Mouse (Mus musculus): ENCODE measurements around the gene Rhbdl1.
"Not testable (repeated sequence)": the region's sequence is repeated elsewhere in the genome, so short reads cannot be mapped to it uniquely, and the experiment has no call there.

Rhbdl1 gene

DNA sequence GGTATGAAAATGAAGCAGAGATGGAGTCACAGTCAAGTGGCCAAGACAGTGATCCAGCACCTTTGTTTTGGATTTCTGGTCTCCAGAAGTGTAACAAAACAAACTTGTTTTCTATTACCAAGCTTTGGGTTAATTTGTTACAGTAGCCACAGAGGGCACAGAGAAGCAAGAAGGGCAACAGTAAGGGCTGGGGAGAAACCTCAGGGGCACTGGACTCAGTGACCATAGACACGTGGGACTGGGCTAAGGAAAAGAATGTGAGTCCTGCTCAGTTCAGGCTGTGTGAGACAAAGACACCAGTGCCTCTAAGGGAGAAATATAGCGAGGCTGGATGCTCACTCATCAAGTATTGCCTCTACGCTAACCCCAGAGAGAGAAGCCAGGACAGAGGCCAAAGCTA lies 35.6 kb upstream of the Rhbdl1 start:
- DNase-seq (ENCODE audit: low read depth, low spot score): no peak

DNA sequence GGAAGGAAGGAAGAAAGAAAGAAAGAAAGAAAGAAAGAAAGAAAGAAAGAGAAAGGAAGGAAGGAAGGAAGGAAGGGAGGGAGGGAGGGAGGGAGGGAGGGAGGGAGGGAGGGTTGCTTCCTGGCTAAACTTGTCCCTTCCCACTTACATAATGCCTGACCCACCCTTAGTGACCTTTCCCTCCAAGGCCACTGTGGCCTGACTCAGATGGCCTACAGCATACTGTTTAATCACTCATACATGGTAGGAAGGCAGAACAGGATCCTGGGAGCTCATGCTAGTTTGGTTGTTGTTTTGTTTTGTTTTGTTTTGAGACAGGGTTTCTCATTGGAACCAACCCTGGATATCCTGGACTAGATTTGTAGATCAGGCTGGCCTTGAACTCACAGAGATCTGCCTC lies 34.5 kb upstream of the Rhbdl1 start:
- not testable (repeated sequence) for DNase-seq (ENCODE audit: low read depth, low spot score)

DNA sequence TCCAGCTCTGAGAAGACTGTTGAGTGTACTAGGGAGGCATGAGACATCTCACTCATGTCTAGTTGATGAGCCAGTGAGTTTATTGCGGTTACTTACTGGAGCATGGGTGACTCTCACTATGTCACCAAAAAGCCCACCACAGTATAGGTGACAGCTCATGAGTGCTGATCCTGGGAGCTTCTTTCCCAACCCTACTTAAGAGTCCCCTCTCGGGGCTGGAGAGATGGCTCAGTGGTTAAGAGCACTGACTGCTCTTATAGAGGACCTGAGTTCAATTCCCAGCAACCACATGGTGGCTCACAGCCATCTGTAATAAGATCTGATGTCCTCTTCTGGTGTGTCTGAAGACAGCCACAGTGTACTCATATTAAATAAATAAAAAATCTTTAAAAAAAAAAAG lies 32.9 kb upstream of the Rhbdl1 start:
- DNase-seq (ENCODE audit: low read depth, low spot score): no peak

DNA sequence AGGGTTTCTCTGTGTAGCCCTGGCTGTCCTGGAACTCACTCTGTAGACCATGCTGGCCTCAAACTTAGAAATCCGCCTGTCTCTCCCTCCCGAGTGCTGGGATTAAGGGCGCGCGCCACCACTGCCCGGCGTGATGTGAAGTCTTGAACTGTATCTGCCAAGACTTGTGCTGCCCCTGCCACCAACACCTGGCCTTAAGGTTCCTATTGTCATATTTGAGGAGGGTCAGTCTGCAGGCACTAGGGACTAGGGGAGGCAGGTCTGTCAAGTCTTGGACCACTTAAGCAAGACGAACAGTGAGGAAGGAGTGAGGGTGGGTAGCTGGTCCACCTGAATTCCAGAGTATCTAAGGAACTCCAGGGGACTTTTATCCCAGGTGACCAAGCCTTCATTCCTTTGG lies 32.4 kb upstream of the Rhbdl1 start:
- DNase-seq (ENCODE audit: low read depth, low spot score): no peak

DNA sequence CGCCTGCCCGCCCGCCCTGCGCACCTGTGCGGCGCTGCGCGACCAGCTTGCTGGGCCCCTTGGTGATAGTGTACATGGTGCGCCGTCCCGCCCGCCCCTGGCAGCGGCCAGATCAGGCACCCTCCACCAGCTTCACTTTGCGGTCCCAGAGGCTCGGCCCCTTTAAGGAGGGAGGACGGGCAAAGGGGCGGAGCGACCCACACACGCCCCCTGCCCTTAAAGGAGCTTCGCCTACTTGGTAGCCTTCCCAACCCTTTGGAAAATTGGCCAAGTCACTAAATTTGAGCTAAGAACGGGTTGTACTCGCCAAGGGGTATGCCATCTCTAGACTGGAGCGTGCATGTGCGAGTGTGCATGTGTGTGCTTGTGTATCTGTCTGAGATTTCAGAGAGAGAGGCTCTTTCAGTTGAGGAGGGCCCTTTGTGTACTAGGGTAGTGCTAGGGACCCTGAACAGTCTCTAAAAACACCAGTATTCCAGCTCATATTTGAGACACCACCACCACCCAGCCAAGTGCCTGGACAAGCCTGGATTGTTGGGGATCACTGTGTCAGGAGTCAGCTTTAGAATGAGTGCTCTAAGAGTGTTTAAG lies 31.6 kb upstream of the Rhbdl1 start, which contains the start of gene Mcrip2:
Mcrip2 (minus strand) TSS at position 164 of the 591 bp plus-strand sequence.
- peak; percentile 80 for DNase-seq (ENCODE audit: low read depth, low spot score)

DNA sequence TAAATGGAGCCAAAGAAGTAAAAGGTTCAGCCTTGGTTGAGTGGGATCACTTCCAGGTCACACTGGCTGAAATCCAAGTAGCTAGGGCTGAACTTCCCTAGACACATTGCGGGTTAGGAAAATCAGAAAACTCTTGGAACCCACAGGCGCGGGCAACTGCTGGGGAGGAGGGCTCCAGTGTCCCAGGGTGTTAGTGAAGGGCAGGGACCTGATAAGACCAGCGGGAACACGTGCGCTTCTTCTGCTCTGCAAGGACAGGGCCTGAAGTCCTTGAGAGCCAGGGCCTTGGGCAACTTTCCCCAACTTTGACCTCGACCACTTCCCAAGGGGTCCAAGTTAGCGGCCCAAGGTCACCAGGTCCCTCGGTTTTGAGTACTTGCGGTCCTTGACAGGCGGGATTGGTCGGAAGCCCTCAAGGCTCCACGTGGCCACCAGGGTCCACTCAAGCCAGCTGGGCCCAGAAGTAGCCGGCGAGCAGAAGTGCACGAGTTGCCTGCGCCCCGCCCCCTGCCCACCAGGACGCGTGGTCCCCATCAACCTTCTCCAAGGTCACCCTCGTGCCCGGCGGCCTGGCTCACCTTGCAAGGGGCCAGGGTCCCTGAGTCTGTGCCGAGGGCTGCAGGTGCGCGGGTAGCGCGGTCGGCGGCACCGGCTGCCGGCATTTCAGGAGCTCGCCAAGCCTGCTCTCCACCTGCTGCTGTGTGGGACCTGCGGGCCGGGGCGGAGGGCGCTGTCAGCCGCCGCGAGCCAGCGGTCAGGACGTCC lies 30.9 kb upstream of the Rhbdl1 start:
- DNase-seq (ENCODE audit: low read depth, low spot score): no peak

DNA sequence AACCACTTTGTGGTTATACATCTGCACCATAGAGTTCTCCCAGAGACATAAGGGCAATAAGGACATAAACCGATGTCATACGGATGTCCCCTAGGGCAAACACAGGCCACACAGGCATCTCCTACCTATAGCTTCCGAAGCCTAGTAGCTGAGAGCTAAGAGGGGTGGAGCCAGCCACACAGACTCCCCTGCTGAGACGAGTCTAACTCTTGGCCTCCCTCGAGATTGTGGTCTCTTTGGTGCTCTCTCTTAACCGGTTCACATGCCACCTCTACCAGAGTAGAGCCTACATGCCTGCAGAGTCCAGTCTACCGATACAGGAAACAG lies 30.4 kb upstream of the Rhbdl1 start:
- peak; percentile 29 for DNase-seq (ENCODE audit: low read depth, low spot score)

DNA sequence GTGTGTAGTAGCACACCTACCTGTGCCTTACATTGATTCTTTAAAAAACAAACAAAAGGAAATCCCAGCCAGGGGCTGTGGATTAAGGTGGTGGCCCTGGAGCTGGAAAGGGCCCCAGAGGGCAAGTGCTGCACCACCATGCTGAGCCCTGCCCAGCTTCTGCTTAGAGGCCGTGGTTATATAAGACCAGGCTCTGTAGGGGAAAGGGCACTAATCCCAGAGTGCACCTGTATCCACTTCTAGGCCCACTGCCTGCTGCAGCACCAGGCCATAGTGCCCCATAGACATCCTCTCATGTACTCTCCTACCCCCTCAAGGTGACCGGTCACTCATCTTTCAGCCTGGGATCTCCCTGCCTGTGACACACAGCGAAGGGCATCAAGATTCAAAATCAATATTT lies 29.1 kb upstream of the Rhbdl1 start:
- no peak for DNase-seq (ENCODE audit: low read depth, low spot score)

DNA sequence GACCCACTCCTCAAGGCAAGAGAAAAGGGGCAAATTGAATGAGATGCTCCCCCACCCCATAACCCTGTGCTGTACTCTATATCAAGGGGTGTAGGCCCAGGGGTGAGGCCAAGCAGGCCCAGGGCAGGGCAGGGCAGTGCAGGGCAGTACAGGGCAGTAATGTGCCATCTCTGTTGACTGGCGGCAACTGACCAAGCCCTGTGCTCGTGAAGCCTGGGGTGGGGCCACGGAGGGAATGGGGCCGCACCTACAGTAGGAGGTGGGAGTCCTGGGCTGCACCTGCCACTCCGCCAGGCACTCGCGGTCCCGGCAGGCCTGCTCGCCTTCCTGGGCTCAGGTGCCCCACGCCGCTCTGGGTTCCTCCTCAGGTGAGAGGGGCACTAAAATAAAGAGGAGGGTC lies 28.2 kb upstream of the Rhbdl1 start:
- DNase-seq (ENCODE audit: low read depth, low spot score): no peak

DNA sequence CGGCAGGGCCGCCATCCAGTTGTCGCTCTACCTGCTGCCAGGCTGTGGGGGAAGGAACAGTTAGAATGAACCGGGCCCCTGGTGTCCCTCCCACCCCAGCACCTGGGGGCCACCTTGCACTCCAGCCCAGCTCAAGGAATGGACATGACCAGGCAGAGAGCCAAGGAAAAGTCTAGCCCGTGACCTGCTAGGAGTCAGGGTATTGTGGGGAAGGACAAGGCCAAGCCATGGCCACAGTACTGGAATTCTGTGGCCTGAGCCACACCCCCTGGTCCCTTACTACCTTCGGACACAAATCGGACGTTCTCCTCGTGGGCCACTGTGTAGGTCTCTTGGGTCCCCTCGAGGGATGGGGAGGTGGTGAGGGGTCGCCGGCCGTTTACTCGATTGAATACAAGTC lies 27.2 kb upstream of the Rhbdl1 start:
- no peak for DNase-seq (ENCODE audit: low read depth, low spot score)

DNA sequence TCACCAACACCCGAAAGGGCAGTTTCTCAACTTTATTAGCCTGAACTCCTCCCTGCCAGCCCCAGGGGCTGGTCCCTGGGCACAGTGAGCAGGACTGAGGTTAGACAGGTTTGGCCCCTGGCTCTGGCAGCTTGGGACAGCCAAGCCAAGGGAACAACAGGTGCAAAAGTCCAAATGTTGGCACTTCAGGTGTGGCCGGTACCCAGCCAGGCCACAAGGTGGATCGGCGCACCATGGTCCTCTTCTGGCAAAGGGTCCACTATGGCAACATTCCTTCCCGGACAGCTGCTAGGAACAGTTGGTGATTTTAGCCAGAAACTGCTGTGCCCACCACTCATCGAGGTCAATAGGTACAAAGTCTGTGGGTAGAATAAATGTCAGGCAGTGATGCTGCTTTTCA lies 26.6 kb upstream of the Rhbdl1 start:
- DNase-seq (ENCODE audit: low read depth, low spot score): no peak

DNA sequence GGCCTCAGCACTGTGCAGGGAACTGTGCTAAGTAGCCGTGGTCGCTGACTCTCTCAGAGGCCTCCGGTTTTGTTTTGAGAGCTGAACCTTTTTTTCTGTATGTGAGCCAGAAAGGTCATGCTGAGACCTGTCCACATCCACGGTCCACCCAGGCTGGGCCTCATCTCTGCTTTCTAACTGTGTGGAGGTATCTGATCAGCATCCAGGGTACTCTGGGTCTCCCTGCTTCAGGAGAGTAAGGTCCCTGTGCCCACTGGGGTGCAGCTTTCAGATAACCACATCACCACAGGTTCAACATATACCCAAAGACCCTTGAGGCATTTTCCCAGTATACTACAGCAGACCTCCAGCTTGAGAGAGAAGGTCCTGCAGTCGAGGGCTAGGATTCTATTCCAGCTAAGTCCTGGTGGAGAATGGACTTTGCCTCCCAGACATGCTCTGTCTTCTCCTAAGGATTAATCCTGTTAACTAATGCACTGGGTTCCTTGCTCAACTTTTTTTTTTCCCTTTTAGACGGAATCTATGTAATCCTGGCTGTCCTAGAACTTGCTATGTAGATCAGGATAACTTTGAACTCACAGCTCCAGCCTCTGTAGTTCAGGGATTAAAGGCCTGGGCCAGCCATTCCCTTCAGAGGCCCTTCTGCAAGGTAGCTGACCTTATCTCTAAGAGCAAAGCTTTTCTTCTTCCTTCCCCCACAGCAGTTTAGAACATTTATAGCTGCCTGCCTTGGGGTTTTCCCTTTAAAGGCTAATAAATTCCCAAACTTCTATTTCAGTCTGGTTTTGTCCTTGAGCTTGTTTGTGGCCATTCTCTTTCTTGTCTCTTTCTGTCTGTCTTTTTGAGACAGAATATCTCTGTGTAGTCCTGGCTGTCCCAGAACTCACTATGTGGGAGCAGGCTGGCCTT lies 24.9 kb upstream of the Rhbdl1 start:
- DNase-seq (ENCODE audit: low read depth, low spot score): no peak

DNA sequence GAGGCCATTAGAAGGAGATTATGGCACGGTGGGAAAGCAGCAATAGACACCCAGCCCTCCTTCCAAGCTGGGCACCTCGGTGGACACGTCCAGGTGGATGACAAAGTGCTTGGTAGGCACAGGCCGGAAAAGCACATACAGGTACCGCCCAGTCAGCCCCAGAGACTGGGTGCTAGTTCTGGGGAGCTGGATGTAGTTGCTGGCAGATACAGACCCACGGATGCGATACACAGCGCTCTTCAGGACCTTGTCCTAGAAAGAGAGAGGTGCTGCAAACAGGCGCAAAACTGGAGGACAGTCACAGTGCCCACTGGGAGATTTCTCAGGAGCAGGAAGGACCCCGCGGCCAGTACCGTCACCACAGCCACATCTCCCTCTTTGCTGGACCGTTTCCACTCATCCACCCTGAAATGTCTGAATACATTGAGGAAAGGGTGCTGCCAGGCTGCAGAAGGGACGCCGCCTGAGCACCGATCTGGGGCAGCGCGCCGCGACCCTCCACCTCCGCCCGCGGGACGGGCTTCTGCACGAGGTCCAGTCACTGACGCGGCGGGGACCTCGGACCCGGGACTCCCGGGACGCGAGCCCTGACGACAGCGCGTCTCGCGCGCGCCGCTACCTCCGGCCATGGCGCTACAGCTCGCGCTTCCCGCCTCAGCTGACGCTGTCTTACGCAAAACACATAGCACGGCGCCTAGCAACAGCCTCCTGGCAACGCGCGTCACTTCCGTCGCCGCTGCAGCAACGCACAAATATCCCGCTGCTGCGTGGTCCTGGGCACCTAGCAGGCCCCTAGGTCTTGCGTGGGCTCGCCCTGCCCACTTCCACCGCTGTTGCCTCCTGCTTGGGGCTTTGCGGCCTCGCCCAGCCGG lies 24.0 kb upstream of the Rhbdl1 start, which contains the start of gene Wdr90:
Wdr90 (minus strand) TSS at position 670 of the 872 bp plus-strand sequence.
- DNase-seq (ENCODE audit: low read depth, low spot score): peak; percentile 93

DNA sequence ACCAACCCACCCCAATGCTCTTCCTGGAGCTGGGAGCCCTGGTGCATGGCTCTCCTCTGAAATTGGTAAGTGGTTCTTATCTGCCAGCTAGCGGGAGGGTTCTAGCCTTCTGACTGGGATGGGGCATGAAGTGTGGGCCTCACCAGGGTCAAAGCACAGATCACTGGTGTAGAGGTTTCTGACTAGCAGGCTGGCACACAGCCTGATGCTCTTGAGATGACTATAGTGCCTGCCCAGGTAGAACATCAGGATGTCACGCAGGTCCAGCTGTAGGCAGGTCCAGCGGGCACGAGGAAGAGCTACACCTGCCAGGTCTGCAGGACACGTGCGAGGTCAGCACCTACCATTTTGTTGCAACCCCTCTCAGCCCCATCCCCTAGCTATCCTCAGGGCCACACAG lies 23.1 kb upstream of the Rhbdl1 start:
- no peak for DNase-seq (ENCODE audit: low read depth, low spot score)

DNA sequence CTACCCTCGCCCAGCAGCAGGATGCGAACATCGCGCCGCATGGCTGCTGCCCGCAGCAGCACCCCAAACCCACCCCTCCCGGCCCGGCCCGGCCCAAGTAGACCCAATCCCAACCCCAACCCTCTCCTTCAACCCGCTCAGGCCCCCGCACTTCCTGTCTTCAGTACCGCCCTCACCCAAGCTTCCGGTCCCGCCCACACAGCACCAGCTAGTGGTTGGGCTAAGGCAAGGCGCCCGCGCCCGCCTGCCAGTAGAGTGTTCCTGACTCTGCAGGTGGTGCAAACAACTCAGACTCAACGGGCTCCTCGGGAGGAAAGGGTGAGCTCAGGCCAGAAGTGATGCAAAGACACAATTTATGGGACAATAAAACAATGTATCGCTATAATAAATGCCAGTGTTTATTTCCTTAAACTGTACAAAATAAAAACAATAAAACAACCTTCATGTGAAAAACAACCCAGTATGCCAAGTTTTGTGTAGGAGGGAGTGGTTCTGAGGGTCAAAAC lies 7.4 kb upstream of the Rhbdl1 start, which contains the start of gene Rhot2:
Rhot2 (minus strand) TSS at position 456 of the 506 bp plus-strand sequence.
- DNase-seq (ENCODE audit: low read depth, low spot score): peak; percentile 94

DNA sequence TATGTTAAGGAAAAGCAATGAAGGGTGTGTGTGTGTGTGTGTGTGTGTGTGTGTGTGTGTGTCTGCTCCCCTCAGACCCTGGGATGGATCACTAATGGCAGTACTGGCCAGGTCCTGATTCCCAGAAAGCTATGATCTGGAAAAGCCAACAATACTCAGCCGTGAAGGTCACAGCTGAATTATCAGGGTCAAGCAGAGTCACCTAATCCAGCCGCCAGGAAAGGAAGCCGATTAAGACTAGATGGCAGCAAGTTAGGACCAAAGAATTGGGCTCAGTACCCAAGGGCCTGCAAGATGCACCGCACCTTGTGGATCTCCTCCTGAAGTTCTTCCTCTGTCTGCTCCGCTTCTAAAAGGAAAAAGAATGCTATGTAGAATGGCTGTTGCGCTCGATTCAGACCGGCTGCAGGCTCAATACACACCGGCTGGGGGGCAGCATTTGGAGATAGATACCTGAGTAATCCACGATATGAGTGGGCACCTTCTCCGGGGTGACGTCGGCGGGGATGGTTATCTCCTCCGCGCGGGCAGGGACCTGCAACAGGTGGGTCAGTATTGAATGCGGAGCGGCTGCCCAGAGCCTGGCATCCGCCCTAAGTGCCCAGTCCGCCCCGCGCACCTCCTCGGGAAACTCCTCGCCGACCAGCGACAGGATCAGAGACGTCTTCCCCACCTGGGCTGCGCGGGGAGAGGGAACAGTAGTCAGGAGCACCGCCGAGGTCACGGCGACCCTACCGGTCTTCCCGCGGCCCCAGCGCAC lies 6.7 kb upstream of the Rhbdl1 start:
- DNase-seq (ENCODE audit: low read depth, low spot score): no peak

DNA sequence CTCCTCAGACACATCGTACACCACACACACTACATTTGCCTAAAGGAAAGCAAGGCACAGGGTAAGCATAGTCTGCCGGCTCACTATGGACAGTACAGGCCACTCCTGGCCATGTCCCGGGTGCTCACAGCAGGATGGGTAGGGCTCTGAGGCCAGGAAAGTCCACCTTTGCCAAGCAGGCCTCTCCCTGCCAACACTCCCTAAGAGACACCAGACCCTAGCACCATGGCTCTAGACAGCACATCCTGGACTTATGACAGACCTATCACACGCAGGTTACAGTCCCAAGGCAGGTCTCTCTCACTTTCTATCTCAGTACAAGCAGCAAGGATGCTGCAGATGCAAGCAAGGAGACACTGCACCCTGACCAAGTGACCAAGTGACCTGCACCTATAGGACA lies 6.0 kb upstream of the Rhbdl1 start:
- no peak for DNase-seq (ENCODE audit: low read depth, low spot score)

DNA sequence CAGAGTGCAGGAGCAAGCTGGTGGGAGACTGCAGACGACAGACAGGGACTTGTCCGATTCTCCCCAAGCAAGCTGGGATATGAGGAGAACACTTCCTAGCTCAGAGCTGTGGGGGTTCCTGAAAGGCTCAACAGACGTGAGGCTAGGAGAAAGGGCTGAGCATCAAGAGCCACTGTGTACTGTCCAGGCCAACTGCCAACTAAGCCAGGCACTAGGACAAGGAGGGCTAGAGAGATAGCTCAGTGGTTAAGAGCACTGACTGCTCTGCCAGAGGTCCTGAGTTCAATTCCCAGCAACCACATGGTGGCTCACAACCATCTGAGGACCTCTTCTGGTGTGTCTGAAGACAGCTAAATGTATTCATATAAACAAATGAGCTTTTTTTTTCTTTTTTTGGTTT lies 5.4 kb upstream of the Rhbdl1 start:
- no peak for DNase-seq (ENCODE audit: low read depth, low spot score)

DNA sequence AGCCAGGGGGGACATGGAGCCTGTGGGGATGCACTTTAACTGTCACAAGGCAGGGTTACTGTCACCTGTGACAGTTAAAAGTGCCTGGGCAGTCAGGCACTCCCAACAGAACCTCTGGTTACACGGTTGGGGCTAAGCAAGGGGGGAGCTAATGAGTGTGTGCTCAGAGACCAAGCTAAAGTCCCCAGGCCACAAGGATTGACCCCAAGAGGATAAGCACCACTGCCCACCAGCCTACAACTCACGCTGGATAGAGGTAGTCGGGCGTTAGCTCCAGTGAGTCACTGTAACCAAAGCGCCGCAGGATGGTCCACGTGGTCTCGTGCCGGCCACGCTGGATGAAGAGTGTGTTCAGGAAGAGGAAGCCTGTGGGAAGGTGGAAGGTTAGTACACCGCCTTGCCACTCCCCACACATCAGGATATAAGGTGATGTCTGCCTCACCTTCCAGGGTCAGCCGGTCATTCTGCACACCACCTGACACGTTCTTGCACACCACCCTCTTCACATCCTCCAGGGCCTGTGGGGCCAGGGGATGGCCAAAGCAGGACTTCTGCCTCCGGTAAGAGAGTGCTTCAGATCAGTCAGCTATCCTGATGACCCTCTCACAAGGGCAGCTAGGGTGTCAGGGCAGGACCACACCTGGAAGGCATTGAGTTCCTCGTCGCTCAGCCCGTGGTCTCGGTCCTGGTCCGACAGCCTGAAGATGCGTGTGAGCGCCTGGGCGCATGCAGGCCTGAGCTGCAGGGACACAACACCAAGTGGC lies 4.2 kb upstream of the Rhbdl1 start, which contains the start of gene Gm20683:
Gm20683 (minus strand) TSS at position 647 of the 764 bp plus-strand sequence.
- no peak for DNase-seq (ENCODE audit: low read depth, low spot score)

DNA sequence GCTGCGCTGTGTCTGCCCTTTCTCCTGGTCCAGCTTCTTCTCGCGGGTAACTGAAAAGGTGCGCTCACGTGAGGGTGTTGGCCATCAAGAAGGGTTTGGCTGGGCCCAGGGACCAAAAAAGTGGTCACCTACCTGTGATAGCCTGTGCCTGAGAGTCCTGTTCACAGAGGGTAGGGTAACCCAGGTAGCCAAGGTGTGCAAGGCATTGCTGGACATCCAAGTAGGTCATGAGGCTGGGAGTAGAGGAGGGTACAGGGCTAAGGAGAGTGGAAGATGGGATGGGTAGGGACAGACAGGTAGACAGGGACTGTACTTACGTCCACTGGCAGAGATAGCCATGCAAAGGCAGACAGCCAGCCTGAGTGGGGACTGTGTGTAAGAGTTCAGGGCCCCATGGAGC lies 3.4 kb upstream of the Rhbdl1 start:
- DNase-seq (ENCODE audit: low read depth, low spot score): no peak
